Mouse (Mus musculus): ENCODE results near the gene Slc12a8.
"Not testable (repeated sequence)": the region's sequence is repeated elsewhere in the genome, so short reads cannot be mapped to it uniquely, and the experiment has no call there.

Slc12a8 gene

GRCm38 (mm10) chr16:33516807-33517565, at the start of gene Slc12a8:
Gene Slc12a8 (plus strand): TSS chr16:33517328.
- DNase-seq = peak; percentile 60 to 64

- DNase-seq = no peak
Measured at GRCm38 (mm10) chr16:33467451-33467850, 49.7 kb upstream of the Slc12a8 start.

GRCm38 (mm10) chr16:33469973-33470372, 47.2 kb upstream of the Slc12a8 start:
- no peak for DNase-seq

GRCm38 (mm10) chr16:33474381-33474780, 42.7 kb upstream of the Slc12a8 start:
- no peak for DNase-seq

- no peak for DNase-seq
Measured at GRCm38 (mm10) chr16:33479926-33480325, 37.2 kb upstream of the Slc12a8 start.

- peak; percentile 56 to 63 for DNase-seq
Measured at GRCm38 (mm10) chr16:33481148-33481547, 36.0 kb upstream of the Slc12a8 start.

GRCm38 (mm10) chr16:33482309-33482708, 34.8 kb upstream of the Slc12a8 start:
- no peak for DNase-seq

GRCm38 (mm10) chr16:33487709-33488108, 29.4 kb upstream of the Slc12a8 start:
- DNase-seq = no peak

- no peak for DNase-seq
Measured at GRCm38 (mm10) chr16:33494374-33494773, 22.8 kb upstream of the Slc12a8 start.

- no peak for DNase-seq
Measured at GRCm38 (mm10) chr16:33508082-33508481, 9.0 kb upstream of the Slc12a8 start.

GRCm38 (mm10) chr16:33509231-33509630, 7.9 kb upstream of the Slc12a8 start:
- not testable (repeated sequence) for DNase-seq

- not testable (repeated sequence) for DNase-seq
Measured at GRCm38 (mm10) chr16:33510856-33511255, 6.3 kb upstream of the Slc12a8 start.

- DNase-seq = no peak
Measured at GRCm38 (mm10) chr16:33512555-33512954, 4.6 kb upstream of the Slc12a8 start.

- peak; percentile 48 to 52 for DNase-seq
Measured at GRCm38 (mm10) chr16:33517627-33518026, 499 bp downstream of the Slc12a8 start.

GRCm38 (mm10) chr16:33518236-33518635, 1.1 kb downstream of the Slc12a8 start:
- peak; percentile 29 to 45 for DNase-seq

GRCm38 (mm10) chr16:33519916-33520568, 2.9 kb downstream of the Slc12a8 start:
- DNase-seq = peak; percentile 56 to 71

GRCm38 (mm10) chr16:33522516-33522915, 5.4 kb downstream of the Slc12a8 start:
- DNase-seq = no peak

- no peak for DNase-seq
Measured at GRCm38 (mm10) chr16:33523571-33523970, 6.4 kb downstream of the Slc12a8 start.

GRCm38 (mm10) chr16:33529502-33530454, 12.7 kb downstream of the Slc12a8 start:
- no peak for DNase-seq

- DNase-seq = no peak
Measured at GRCm38 (mm10) chr16:33531184-33531583, 14.1 kb downstream of the Slc12a8 start.

GRCm38 (mm10) chr16:33536456-33536855, 19.3 kb downstream of the Slc12a8 start:
- DNase-seq = no peak

- peak in 1 of 2 experiments; percentile 29 for DNase-seq
Measured at GRCm38 (mm10) chr16:33537499-33538225, 20.5 kb downstream of the Slc12a8 start.

All from cerebellum, postnatal 14 days (tissue).